Mouse (Mus musculus) forebrain, embryonic 12.5 days (tissue): Measurements from ENCODE around the gene Nemp1. TPM values are rescaled to one million over a fixed set of nuclear protein-coding genes. Genes with fewer than 3 reads are reported as not detected.

ENCODE experiments used
- ATAC-seq: fragments of 200-750 bp; cut with Nextera tagmentation; 2 replicates; pipeline ENCODE4 v1.8.0; 2017; ENCODE audit warnings: moderate TSS enrichment; ENCODE audit not compliant: low FRiP score
- H3K27ac ChIP-seq: fragments of 300-500 bp; sonication (generic); 2 replicates; pipeline ENCODE4 v1.5.1; 2016; ENCODE audit warnings: mild to moderate bottlenecking
- H3K27me3 ChIP-seq: fragments of 300-500 bp; sonication (generic); 2 replicates; pipeline ENCODE4 v1.6.1; 2016; ENCODE audit warnings: mild to moderate bottlenecking
- H3K36me3 ChIP-seq: fragments of 300-500 bp; sonication (generic); replicated peaks from 2 replicates; pipeline ENCODE4 v1.6.1; 2016; ENCODE audit warnings: mild to moderate bottlenecking
- H3K4me1 ChIP-seq: fragments of 300-500 bp; sonication (generic); 2 replicates; pipeline ENCODE4 v1.6.1; 2016
- H3K4me2 ChIP-seq: fragments of 300-500 bp; sonication (generic); 2 replicates; pipeline ENCODE4 v1.6.1; 2016; ENCODE audit warnings: mild to moderate bottlenecking, moderate library complexity
- H3K4me3 ChIP-seq: fragments of 300-500 bp; sonication (generic); replicated peaks from 2 replicates; pipeline ENCODE4 v1.5.1; 2016; ENCODE audit warnings: mild to moderate bottlenecking
- H3K9ac ChIP-seq: fragments of 300-500 bp; sonication (generic); 2 replicates; pipeline ENCODE4 v1.6.1; 2016; ENCODE audit warnings: mild to moderate bottlenecking
- H3K9me3 ChIP-seq: fragments of 300-500 bp; sonication (generic); 2 replicates; pipeline ENCODE4 v1.6.1; 2016
- WGBS: fragments of 180-500 bp; shearing (Covaris S2); methylation state at CpG from one replicate; pipeline ENCODE4 v1.1.7; 2016; 5-methylcytosine and 5-hydroxymethylcytosine counted together
- polyA plus RNA-seq: library from polyadenylated mRNA; unstranded; fragments of >200 nt; fragmentation: Nextera tagmentation; extraction: Ambion mirVana; gene quantifications from 2 replicates; pipeline ENCODE4 v1.2.1, GENCODE M21; 2016

Nemp1 gene
- polyA plus RNA-seq, 1 experiment from 2014 or later: 10.0 TPM

DNA sequence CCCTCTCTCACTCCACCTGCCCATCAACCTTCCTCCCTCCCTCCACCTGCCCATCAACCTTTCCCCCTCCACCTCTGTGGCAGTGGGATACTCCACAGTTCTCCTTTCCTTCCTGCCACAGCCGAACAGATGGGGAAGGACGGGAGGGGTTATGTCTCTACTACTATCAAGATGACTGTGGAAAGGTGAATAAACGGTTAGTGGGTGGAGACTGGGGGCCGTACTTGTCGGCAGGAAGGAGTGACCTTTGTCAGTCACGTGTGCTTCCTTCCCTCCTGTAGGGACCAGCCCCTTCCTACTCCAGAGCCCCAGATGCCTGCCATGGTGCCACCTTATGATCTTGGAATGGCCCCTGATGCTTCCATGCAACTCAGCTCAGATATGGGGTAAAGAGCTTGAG is 8.6 kb upstream of the Nemp1 start:
- Histone ChIP-seq H3K27ac (no peak overlapping the region), H3K4me1 (peaks cover 19% of the 10 kb centered on the region), H3K36me3 (no peaks in the 10 kb centered on the region), H3K4me3 (no peak overlapping the region), H3K4me2 (no peak overlapping the region), H3K27me3 (peaks cover 48% of the 10 kb centered on the region), H3K9me3 (no peaks in the 10 kb centered on the region), H3K9ac (no peak overlapping the region)
- ATAC-seq: no peak
- WGBS: 14% methylated on average over 6 of the region's 6 CpGs

- no peak overlapping the region for H3K4me2 ChIP-seq
- WGBS: 45% methylated on average over 1 of the region's 1 CpGs
- no peaks in the 10 kb centered on the region for H3K36me3 ChIP-seq
- no peak for ATAC-seq
- H3K27me3 ChIP-seq: peaks cover 63% of the 10 kb centered on the region
- no peak overlapping the region for H3K9ac ChIP-seq
- H3K27ac ChIP-seq: no peak overlapping the region
- peaks cover 26% of the 10 kb centered on the region for H3K4me1 ChIP-seq
- no peak overlapping the region for H3K4me3 ChIP-seq
- H3K9me3 ChIP-seq: no peaks in the 10 kb centered on the region
Observed at GRCm38 (mm10) chr10:127659551-127659950, 7.2 kb upstream of the Nemp1 start.

DNA sequence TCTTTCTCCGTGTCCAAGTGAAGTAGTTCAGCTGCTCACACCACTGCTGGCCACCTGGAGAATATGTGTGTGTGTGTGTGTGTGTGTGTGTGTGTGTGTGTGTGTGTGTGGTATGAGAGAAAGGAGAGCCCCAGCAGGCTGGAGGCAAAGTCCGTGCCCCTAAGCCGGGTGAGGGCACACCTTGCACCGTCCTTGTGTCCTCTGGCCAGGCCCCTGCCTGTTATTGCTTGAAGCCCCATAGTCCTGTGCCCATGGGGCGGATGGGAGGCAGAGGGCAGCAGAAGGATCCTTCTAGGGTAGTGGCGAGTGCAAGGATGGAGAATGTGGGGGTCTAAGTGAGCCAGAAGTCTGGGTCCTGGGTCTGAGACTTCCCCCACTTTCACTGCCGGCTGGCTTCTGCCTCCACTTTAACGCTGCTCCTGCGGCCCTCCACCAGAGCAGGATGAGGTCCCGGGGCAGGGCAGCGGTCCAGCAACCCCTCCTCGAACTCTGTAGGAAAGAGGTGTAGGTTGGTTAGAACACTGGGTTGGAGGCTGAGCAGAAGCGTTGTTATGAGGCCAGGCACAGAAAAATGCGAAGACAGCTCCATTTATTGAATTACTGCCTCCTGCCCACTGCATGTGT is 5.3 kb upstream of the Nemp1 start:
- ATAC-seq: no peak
- Histone ChIP-seq H3K4me3 (0 out of 2 replicates have a peak overlapping the region, but pooled peaks have one; percentile 8), H3K4me2 (peak overlapping the region; percentile 31; the same call in 1 of the 2 replicates), H3K9me3 (no peaks in the 10 kb centered on the region), H3K9ac (no peak overlapping the region), H3K27ac (no peak overlapping the region), H3K27me3 (peaks cover 81% of the 10 kb centered on the region), H3K36me3 (no peaks in the 10 kb centered on the region), H3K4me1 (peaks cover 44% of the 10 kb centered on the region)
- 15% methylated on average over 14 of the region's 14 CpGs for WGBS

DNA sequence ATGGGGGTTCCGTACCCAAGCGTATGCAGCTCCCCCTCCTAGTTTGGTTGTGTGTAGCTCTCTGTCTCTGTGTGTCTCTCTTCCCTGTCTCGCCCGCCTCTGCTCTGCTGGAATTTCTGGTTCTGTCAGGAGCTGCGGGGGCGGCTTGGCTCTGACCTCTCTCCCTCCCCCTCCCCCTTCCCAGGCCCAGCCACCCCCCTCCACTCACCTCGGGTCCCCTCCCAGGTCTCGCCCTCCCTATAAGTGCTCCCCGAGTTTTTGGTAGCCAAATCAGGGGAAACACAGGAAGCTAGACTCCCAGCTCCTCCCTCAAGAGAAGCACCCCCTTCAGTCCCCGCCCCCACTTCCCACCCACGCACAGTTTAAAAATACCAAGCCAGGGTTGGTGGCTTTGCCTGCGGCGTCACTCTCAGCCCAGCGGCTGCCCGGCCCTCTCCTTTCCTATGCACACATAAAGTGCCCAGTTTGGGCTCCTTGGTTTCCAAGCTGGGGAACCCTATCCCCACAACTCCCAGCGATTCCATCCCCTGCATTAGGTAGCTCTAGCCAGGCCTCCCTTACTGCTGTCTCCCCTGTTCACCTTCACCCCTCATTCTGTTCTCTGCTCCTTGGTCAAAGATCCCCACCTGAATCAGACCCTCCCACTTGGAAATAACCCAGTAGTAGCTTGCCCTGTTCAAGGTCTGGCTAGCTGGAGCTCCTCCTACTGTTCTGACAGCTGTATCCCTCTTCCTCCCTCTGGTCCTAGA is 4.6 kb upstream of the Nemp1 start:
- Histone ChIP-seq H3K27ac (no peak overlapping the region), H3K4me2 (peak overlapping the region; percentile 31), H3K4me3 (peak overlapping the region; percentile 8; the same call in 1 of the 2 replicates), H3K9ac (peak overlapping the region; percentile 33; the same call in 1 of the 2 replicates), H3K36me3 (no peaks in the 10 kb centered on the region), H3K9me3 (no peaks in the 10 kb centered on the region), H3K4me1 (peaks cover 51% of the 10 kb centered on the region), H3K27me3 (peaks cover 86% of the 10 kb centered on the region)
- 6% methylated on average over 16 of the region's 16 CpGs for WGBS
- ATAC-seq: no peak

DNA sequence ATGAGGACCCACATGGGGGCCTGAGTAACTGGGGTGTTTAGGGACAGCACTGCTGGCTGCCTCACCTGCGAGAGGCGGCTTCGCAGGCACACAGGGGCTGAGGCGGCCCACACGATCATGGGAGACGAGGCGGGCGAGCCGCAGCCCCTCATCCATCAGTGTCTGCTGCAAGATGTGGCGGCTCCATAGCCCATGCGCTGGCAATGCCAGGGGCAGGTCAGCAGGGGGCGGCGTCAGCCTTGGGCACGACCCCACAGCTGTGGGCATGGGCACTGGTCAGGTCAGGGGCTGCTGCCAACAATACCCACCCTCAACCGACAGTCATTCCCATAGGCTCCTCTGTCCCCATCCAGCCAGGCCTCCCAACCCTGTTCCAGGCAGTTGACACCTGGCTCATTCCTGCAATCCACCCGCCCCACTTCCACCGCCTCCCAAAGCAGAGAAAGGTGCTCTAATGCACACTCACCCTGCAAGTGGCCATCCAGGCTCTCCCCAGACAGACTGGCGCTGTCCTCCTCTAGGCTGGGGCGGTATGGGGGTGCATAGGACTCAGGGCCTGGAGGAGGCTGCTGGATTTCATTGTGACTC is 3.9 kb upstream of the Nemp1 start:
- H3K27ac ChIP-seq: no peak overlapping the region
- peak overlapping the region; percentile 33; the same call in 1 of the 2 replicates for H3K9ac ChIP-seq
- 18% methylated on average over 19 of the region's 19 CpGs for WGBS
- no peaks in the 10 kb centered on the region for H3K9me3 ChIP-seq
- H3K36me3 ChIP-seq: no peaks in the 10 kb centered on the region
- H3K27me3 ChIP-seq: peaks cover 90% of the 10 kb centered on the region
- H3K4me3 ChIP-seq: no peak overlapping the region
- H3K4me1 ChIP-seq: peaks cover 58% of the 10 kb centered on the region
- H3K4me2 ChIP-seq: peak overlapping the region; percentile 31
- ATAC-seq: no peak

DNA sequence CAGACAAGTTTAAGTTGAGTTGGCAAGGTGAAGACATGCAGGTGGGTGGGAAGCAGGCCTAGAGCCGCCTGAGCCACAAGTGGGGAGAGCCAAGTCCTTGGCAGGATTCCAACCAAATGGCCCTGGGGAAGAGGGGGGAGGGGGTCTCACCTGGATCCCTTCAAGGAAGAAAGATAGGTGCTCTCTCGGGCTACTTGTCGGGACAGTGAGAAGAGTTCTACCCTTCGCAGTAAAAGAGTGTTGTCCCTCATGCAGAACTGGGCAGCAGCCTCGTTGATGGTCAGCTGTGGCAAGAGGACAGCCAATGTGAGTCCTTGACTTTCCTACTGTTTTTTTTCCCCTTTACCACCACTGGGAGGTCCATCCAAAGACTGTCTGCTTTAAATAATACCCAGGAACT is 3.1 kb upstream of the Nemp1 start:
- Histone ChIP-seq H3K4me1 (peaks cover 66% of the 10 kb centered on the region), H3K9me3 (no peaks in the 10 kb centered on the region), H3K4me3 (no peak overlapping the region), H3K9ac (no peak overlapping the region), H3K36me3 (no peaks in the 10 kb centered on the region), H3K27ac (no peak overlapping the region), H3K4me2 (no peak overlapping the region), H3K27me3 (peaks cover 93% of the 10 kb centered on the region)
- no peak for ATAC-seq
- 21% methylated on average over 5 of the region's 5 CpGs for WGBS

DNA sequence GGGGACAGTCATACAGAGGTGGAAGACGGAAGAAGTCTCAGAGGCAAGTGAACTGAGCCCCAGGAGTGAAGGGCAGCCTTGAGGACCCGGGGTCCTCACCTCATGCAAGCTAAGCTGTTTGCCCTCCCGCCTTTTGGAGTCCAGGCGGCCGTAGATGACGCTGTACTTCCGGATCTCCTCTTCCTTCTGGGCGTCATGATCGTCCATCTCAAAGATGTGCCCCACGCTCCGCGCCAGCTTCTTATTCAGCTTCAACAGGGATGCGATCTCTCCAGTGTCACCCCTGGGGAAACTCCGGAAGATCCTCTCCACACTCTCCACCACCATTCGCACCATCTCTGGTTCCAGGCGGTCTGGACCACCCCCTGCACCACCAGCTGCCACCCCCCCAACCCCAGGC is 2.5 kb upstream of the Nemp1 start:
- Histone ChIP-seq H3K27me3 (peaks cover 99% of the 10 kb centered on the region), H3K9ac (no peak overlapping the region), H3K4me1 (peaks cover 72% of the 10 kb centered on the region), H3K4me3 (no peak overlapping the region), H3K27ac (no peak overlapping the region), H3K4me2 (peak overlapping the region; percentile 97; the same call in 1 of the 2 replicates), H3K9me3 (no peaks in the 10 kb centered on the region), H3K36me3 (no peaks in the 10 kb centered on the region)
- WGBS: 11% methylated on average over 16 of the region's 16 CpGs
- no peak for ATAC-seq

DNA sequence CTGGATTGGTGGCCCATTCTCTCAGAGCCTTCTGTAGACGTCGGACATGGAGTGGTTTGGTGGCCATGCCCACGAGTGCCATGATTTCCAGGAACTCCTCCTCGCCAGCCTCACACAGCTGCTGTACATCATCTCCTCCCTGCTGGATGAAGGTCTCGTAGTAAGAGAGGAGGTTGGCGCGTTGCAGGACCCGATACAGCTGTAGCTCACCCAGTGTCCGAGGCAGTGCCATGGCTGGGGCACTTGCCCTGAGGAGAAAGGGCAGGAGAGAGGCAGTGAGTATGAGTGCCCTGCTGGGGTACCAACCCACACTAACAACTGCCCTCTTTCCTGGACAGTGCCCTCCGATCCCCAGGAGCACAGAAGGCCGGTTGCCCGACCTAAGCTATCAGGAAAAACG is 1.8 kb upstream of the Nemp1 start:
- WGBS: 12% methylated on average over 13 of the region's 13 CpGs
- Histone ChIP-seq H3K9ac (no peak overlapping the region), H3K36me3 (no peaks in the 10 kb centered on the region), H3K4me3 (no peak overlapping the region), H3K4me1 (peaks cover 73% of the 10 kb centered on the region), H3K27me3 (peaks cover 99% of the 10 kb centered on the region), H3K27ac (no peak overlapping the region), H3K9me3 (no peaks in the 10 kb centered on the region), H3K4me2 (peak overlapping the region; percentile 97)
- ATAC-seq: no peak

- Histone ChIP-seq H3K27ac (0 out of 2 replicates have a peak overlapping the region, but pooled peaks have one; percentile 56), H3K4me3 (peak overlapping the region; percentile 57), H3K27me3 (peaks cover 93% of the 10 kb centered on the region), H3K9ac (peak overlapping the region; percentile 70), H3K36me3 (no peaks in the 10 kb centered on the region), H3K4me2 (peak overlapping the region; percentile 97), H3K9me3 (no peaks in the 10 kb centered on the region), H3K4me1 (peaks cover 73% of the 10 kb centered on the region)
- WGBS: 1% methylated on average over 14 of the region's 14 CpGs
- ATAC-seq: no peak
Observed at GRCm38 (mm10) chr10:127665366-127666181, 1.1 kb upstream of the Nemp1 start.

GRCm38 (mm10) chr10:127667269-127668092 is 780 bp downstream of the Nemp1 start:
- Histone ChIP-seq H3K27ac (peak overlapping the region; percentile 74), H3K4me3 (peak overlapping the region; percentile 57), H3K4me1 (peaks cover 59% of the 10 kb centered on the region), H3K9me3 (no peaks in the 10 kb centered on the region), H3K9ac (peak overlapping the region; percentile 70), H3K27me3 (peaks cover 74% of the 10 kb centered on the region), H3K4me2 (peak overlapping the region; percentile 97), H3K36me3 (no peaks in the 10 kb centered on the region)
- 2% methylated on average over 35 of the region's 35 CpGs for WGBS
- peak; percentile 31; the same call in 1 of the 2 replicates for ATAC-seq
